Mouse (Mus musculus) liver, postnatal 0 days (tissue): Measurements from ENCODE around the gene Slc37a3.

Experiments used
- CTCF ChIP-seq: sonication (generic); IDR thresholded peaks from 2 replicates; pipeline ENCODE4 v1.5.1; 2016; ENCODE audit warnings: antibody characterized with exemption, low read depth
- EP300 ChIP-seq: IDR thresholded peaks from 2 replicates; pipeline ENCODE4 v1.6.1; 2016; ENCODE audit warnings: antibody characterized with exemption, low read depth, mild to moderate bottlenecking

- no peak for TF ChIP-seq CTCF
- no peak for TF ChIP-seq EP300
These were observed 80.4 kb downstream of the Slc37a3 start for GRCm38 (mm10) chr6:39297079-39297478.
